Mouse (Mus musculus): Measurements from ENCODE around the gene Ankrd55. TPM values are rescaled to one million over a fixed set of nuclear protein-coding genes. Genes with fewer than 3 reads are reported as not detected.
A peak's percentile ranks its signal among the peaks of the same experiment; 100 is the strongest.

Ankrd55 gene
- total RNA-seq (2021) = 1 to 10 TPM; 4.7 to 6.5 TPM

- peak; percentile 68 for DNase-seq
- intact Hi-C loops (cut with DNase I) = no loop called here
Observed at GRCm38 (mm10) chr13:112288225-112289178, at the start of gene Ankrd55. TSS of gene Ankrd55 (plus strand) at chr13:112288451.

GRCm38 (mm10) chr13:112239239-112239638 lies 49.0 kb upstream of the Ankrd55 start:
- intact Hi-C loops (cut with DNase I) = no loop called here
- peak; percentile 31 for DNase-seq

- intact Hi-C loops (cut with DNase I) = no loop called here
- DNase-seq = no peak
Observed at GRCm38 (mm10) chr13:112241431-112241830, 46.8 kb upstream of the Ankrd55 start.

- intact Hi-C loops (cut with DNase I) = no loop called here
- no peak for DNase-seq
Observed at GRCm38 (mm10) chr13:112245131-112245530, 43.1 kb upstream of the Ankrd55 start.

GRCm38 (mm10) chr13:112251433-112251832 lies 36.8 kb upstream of the Ankrd55 start:
- DNase-seq = no peak
- intact Hi-C loops (cut with DNase I) = loop anchor here (10.0 kb wide), 1 partner anchor 137 kb away; no protein-coding TSS in a partner anchor

GRCm38 (mm10) chr13:112252012-112252411 lies 36.2 kb upstream of the Ankrd55 start:
- no peak for DNase-seq
- intact Hi-C loops (cut with DNase I) = loop anchor here (10.0 kb wide), 1 partner anchor 137 kb away; no protein-coding TSS in a partner anchor

- intact Hi-C loops (cut with DNase I) = loop anchor here (10.0 kb wide), 1 partner anchor 138 kb away; no protein-coding TSS in a partner anchor
- DNase-seq = no peak
Observed at GRCm38 (mm10) chr13:112252991-112253620, 35.1 kb upstream of the Ankrd55 start.

GRCm38 (mm10) chr13:112254116-112254515 lies 34.1 kb upstream of the Ankrd55 start:
- intact Hi-C loops (cut with DNase I) = loop anchor here (10.0 kb wide), 1 partner anchor 139 kb away; no protein-coding TSS in a partner anchor
- DNase-seq = no peak

- intact Hi-C loops (cut with DNase I) = loop anchor here (10.0 kb wide), 1 partner anchor 141 kb away; no protein-coding TSS in a partner anchor
- DNase-seq = peak; percentile 37
Observed at GRCm38 (mm10) chr13:112255862-112256261, 32.4 kb upstream of the Ankrd55 start.

- intact Hi-C loops (cut with DNase I) = loop anchor here (10.0 kb wide), 1 partner anchor 144 kb away; no protein-coding TSS in a partner anchor
- DNase-seq = no peak
Observed at GRCm38 (mm10) chr13:112258478-112258877, 29.8 kb upstream of the Ankrd55 start.

GRCm38 (mm10) chr13:112259398-112259797 lies 28.9 kb upstream of the Ankrd55 start:
- DNase-seq = peak; percentile 78
- intact Hi-C loops (cut with DNase I) = loop anchor here (10.0 kb wide), 1 partner anchor 145 kb away; no protein-coding TSS in a partner anchor

- peak; percentile 40 for DNase-seq
- intact Hi-C loops (cut with DNase I) = loop anchor here (5.0 kb wide), 1 partner anchor 477 kb away; no protein-coding TSS in a partner anchor
Observed at GRCm38 (mm10) chr13:112264666-112265065, 23.6 kb upstream of the Ankrd55 start.

GRCm38 (mm10) chr13:112271901-112272537 lies 16.2 kb upstream of the Ankrd55 start:
- intact Hi-C loops (cut with DNase I) = loop anchor here (10.0 kb wide), 1 partner anchor 233 kb away; no protein-coding TSS in a partner anchor
- DNase-seq = no peak

- intact Hi-C loops (cut with DNase I) = loop anchor here (10.0 kb wide), 1 partner anchor 230 kb away; no protein-coding TSS in a partner anchor
- no peak for DNase-seq
Observed at GRCm38 (mm10) chr13:112274636-112275035, 13.6 kb upstream of the Ankrd55 start.

- no peak for DNase-seq
- intact Hi-C loops (cut with DNase I) = loop anchor here (10.0 kb wide), 1 partner anchor 229 kb away; no protein-coding TSS in a partner anchor
Observed at GRCm38 (mm10) chr13:112275951-112276350, 12.3 kb upstream of the Ankrd55 start.

GRCm38 (mm10) chr13:112277544-112277943 lies 10.7 kb upstream of the Ankrd55 start:
- intact Hi-C loops (cut with DNase I) = loop anchor here (10.0 kb wide), 1 partner anchor 227 kb away; no protein-coding TSS in a partner anchor
- DNase-seq = no peak

GRCm38 (mm10) chr13:112278251-112278650 lies 10.0 kb upstream of the Ankrd55 start:
- DNase-seq = no peak
- intact Hi-C loops (cut with DNase I) = loop anchor here (10.0 kb wide), 1 partner anchor 227 kb away; no protein-coding TSS in a partner anchor

- no peak for DNase-seq
- intact Hi-C loops (cut with DNase I) = no loop called here
Observed at GRCm38 (mm10) chr13:112287135-112287534, 1.1 kb upstream of the Ankrd55 start.

- DNase-seq = no peak
- intact Hi-C loops (cut with DNase I) = no loop called here
Observed at GRCm38 (mm10) chr13:112287571-112288224, 553 bp upstream of the Ankrd55 start.

- intact Hi-C loops (cut with DNase I) = no loop called here
- no peak for DNase-seq
Observed at GRCm38 (mm10) chr13:112289338-112289737, 1.1 kb downstream of the Ankrd55 start.

Measured in left cerebral cortex, postnatal 4 days (tissue).